Mouse (Mus musculus) C2C12 (cell line): ENCODE results near the gene Bcl2.

Experiments
- CTCF ChIP-seq: IDR thresholded peaks from one replicate; pipeline ENCODE4 v1.5.1; 2011; ENCODE audit not compliant: control insufficient read depth, insufficient read depth, insufficient read length
- MAX ChIP-seq: IDR thresholded peaks from one replicate; pipeline ENCODE4 v1.6.1; 2011; ENCODE audit warnings: mild to moderate bottlenecking, control low read depth

- TF ChIP-seq CTCF (no peak), MAX (no peak)
Observed at GRCm38 (mm10) chr1:106552856-106553255, 161.2 kb downstream of the Bcl2 start.
